Mouse (Mus musculus) testis, adult 2 months (tissue): Measurements from ENCODE around the gene Eif2b2.

Experiments
- CTCF ChIP-seq: fragments of 200-500 bp; IDR thresholded peaks from 2 replicates; pipeline ENCODE4 v1.5.1; 2012; ENCODE audit warnings: low read depth, mild to moderate bottlenecking, inconsistent platforms, low read length, moderate library complexity; ENCODE audit not compliant: control insufficient read depth, insufficient read depth, insufficient replicate concordance
- POLR2A ChIP-seq: fragments of 200-500 bp; IDR thresholded peaks from 2 replicates; pipeline ENCODE4 v1.6.1; 2012; ENCODE audit warnings: low read depth, mild to moderate bottlenecking, inconsistent platforms, low read length, moderate library complexity; ENCODE audit not compliant: control insufficient read depth

GRCm38 (mm10) chr12:85208687-85209199 is 10.5 kb upstream of the Eif2b2 start:
- TF ChIP-seq POLR2A (no peak), CTCF (no peak)
